Mouse (Mus musculus): ENCODE results near the gene Hist1h2be. TPM values are rescaled to one million over a fixed set of nuclear protein-coding genes. Genes with fewer than 3 reads are reported as not detected.
A peak's percentile ranks its signal among the peaks of the same experiment; 100 is the strongest.

Hist1h2be gene
- 1.5 and 2.5 TPM in 2 replicates for polyA plus RNA-seq (2015; fragmentation: Nextera tagmentation; extraction: Ambion mirVana)

DNA sequence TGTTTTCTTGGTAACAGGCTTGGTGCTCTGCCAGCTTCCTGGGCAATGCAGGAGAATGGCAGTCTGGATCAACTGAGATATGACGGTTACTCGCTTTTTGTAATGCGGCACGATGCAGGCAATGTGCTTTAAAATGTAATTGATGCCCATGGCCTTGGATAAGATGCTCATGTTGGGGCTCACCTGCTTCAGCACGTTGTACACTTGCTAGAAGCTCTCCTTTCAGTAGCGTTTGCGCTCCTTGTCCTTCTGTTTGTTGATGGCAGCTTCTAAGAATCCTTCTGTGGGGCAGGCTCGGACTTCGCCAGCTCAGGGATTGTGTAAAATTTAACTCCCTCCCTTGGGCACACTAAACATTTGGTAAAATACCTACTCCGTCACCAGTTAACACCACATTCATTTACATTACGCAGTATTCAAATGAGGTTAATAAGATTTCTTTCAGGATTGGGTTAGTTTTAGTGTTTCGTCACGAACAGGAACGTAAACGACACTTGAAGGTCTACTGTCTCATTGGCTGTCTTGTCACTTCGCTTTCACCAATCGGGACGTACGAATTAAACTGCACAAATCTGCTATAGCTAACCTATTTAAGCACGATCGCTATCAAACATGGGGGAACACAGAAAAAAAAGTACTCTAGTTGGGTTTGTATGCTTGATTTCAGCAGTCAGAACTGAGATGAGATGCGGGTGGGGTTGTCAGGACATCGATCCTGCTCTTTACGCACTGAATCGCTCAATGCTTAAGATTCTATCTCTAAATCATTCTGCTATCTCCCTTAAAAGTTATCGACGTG is at the start of gene Hist1h2be:
Gene Hist1h2be, minus strand, starts transcription at position 392 of the 799 bp plus-strand sequence.
- DNase-seq (ENCODE audit: low spot score): peak; percentile 91

DNA sequence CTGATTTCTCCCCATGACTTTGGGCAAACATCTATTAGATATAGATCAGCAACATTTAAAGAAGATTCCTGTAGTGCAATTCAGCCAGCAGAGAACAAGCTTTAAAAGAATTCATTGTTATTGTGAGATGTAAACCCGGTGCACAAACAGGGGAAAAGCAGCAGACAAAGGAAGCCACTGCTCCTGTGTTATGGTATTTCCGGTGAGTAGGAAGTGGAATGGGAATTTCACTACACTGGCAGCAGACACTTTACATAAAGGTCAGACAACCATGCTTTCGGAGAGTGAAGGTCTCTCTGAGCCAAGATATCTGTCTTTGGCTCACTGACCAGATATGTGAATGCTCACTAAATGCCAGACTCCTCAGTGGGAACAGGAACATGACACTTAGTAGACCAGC is 41.6 kb upstream of the Hist1h2be start:
- DNase-seq (ENCODE audit: low spot score): no peak

DNA sequence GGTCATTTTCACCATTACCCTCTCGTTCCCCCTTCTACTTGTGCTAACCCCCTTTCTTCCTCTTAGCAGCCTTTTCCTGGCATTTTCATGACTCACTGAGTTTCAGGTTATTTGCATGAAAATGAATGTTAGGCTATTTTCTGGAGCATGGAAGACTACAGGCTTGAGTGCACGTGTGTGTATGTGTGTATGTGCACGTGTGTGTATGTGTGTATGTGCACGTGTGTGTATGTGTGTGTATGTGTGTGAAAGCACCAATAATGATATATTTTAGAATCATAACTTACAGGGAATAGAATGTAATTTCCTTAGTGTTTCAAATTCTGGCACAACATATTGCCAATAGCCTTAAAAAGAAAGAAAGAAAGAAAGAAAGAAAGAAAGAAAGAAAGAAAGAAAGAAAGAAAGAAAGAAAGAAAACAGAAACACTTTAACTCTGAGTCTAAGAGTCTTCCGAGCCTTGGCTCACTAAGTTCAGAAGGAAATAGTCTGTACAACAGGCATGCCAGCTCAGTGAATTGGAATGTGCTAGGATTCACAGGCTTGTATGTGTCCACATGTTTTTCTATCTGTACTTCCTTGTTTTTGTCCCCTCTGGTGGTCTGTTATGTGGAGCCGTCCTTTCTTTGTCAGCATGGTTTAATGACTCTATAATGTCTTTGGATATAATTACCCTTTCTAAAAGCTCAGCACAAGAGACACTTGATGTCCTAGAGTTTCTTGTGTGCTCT is 38.9 kb upstream of the Hist1h2be start:
- DNase-seq (ENCODE audit: low spot score): no peak

DNA sequence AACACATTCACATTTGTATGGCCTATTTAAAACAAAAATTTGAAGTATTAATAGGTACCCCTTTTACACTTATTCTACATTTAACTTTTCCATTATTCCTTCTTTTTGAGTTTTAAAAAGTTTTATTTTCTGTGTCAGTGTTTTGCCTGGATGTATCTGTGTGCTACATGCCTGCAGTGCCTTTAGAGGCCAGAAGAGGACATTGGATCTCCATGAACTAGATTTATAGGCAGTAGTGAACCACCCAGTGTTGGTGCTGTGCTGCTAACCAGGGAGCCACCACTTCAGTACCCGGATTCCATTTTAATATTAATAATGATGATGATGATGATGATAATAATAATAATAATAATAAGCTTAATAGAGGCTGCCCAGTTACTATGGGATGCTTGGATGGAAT is 9.7 kb upstream of the Hist1h2be start:
- peak; percentile 27 for DNase-seq (ENCODE audit: low spot score)

DNA sequence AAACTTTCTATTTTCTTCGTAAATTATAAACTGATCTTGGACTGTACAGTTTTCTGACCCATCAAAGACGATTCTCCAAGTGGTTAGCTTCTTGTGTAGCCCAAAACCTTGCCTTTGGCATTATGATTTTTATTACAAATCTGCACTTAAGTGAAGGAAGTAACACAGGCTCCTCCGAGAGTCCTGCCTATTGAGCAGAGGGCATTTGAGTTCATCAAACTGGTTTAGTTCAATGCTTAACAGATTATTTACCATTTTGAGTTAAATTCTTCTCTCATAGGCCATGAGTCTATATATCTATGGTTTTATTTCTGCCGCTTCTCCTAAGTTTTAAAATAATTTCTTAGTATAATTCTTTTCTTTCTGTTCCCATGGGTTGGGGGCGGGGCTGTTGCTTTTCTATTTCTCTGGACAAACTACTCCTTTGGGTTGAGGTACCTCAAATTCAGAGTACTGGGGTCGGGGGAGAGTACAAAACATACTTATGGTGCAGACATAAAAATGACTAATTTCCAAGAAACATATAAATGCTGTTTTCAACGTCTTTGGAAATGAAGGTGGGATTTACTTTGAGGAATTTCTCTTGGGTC is 2.0 kb upstream of the Hist1h2be start:
- no peak for DNase-seq (ENCODE audit: low spot score)

DNA sequence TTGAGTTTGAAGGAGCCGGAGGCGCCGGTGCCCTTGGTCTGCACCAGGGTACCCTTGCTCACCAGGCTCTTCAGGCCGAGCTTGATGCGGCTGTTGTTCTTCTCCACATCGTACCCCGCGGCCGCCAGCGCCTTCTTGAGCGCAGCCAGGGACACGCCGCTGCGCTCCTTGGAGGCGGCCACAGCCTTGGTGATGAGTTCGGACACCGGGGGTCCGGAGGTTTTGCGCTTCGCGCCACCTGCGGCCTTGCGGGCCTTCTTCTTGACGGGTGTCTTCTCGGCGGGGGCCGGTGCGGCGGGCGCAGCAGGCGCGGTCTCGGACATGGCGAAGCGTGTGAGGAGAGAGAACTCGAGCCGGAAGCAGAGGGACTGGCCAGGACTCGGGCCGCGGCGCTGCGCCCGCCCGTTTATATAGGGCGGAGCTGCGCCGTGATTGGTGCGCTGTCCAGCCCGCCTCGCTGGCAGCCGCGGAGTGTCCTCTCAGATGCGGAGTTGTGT is 1.3 kb upstream of the Hist1h2be start, which contains the start of gene Hist1h1e:
Gene Hist1h1e, minus strand, starts transcription at position 384 of the 497 bp plus-strand sequence.
- peak; percentile 85 for DNase-seq (ENCODE audit: low spot score)

DNA sequence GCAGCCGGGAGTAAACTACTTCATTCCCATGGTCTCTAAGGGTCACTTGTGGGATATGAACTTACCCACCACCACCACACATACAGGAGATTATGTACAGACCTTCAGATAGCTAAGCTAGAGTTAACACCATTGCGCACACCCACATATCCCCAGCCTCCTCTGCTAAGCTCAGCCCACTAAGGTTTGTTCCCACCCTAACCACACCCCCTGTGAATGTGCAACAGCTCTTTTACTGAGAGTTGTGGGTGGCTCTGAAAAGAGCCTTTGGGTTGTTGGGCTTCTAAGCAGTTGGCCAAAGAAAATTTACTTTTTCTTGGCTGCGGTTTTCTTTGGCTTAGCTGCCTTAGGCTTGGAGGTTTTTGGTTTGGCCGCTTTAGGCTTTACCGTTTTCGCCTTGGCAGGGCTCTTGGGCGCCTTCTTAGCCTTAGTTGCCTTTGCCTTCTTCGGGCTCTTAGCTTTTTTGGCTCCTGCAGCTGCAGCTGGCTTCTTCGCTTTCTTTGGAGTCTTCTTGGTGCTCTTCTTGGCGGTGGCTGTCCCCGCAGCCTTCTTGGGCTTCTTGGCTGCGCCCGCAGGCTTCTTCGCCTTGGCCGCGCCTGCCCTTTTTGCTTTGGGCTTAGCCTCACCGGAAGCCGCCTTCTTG is 729 bp upstream of the Hist1h2be start:
- DNase-seq (ENCODE audit: low spot score): peak; percentile 86

DNA sequence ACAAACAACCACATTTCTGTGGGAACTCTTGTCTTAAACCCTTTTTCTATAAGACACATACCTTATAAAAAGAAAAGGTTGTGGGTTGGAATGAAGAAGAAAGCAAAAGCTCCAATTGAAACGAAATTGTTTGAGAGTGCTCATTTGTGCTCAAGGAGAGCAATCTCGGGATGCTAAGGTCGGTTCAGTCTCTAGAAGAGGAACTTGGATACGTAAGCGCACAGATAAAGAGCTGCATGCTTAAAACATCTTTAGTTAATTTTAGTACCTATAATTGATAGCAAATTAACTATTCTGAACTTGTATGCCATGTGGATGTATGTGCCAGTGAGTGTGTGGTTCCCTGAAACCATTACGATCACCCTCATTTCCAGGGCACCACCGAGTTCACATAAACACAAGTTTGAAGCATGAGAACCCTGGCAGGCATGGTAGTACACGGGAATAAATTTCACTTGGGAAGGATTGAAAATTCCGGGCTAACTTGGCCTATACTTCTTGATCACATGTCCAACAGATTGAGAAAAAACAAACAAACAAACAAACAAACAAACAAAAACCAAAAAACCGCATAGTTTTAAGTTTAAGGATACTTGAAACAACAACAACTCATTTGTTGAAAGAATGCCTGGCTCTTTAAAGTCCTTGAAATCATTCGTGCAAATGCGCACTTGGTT is 730 bp downstream of the Hist1h2be start:
- peak; percentile 17 for DNase-seq (ENCODE audit: low spot score)

DNA sequence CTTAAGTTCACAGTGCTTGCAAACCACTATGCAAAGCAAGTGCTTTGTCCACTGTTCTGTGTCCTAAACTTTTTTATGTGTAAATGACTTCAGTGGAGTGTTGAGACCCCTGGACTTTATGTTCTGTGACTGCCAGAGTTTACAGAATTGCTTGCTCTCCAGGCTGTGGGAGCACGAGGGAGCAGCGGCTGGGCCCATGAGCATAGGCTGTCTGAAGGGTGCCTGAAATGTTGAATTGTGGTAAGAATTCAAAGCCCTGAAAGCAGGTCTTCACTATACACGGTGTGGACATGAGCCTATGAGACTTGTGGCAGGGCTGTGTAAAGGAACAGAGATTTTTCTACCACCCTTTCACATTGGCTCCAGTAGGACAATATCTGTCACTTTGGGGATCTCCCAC is 9.3 kb downstream of the Hist1h2be start:
- DNase-seq (ENCODE audit: low spot score): no peak

DNA sequence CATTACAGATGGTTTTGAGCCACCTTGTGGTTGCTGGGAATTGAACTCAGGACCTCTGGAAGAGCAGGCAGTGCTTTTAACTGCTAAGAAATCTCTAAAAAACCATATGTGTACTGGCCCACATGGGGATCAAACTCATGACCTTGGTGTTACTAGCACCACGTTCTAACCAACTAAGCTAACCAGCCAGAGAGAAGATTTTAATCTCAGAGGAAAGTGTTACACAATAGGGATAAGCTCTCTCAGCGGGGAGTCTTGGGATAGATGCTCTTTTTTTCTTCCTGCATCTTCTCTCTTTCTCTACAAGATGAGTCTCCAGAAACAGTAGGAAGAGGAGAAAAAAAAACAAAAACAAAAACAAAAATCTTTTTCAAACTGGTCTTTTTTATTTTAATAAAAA is 10.5 kb downstream of the Hist1h2be start:
- DNase-seq (ENCODE audit: low spot score): no peak

DNA sequence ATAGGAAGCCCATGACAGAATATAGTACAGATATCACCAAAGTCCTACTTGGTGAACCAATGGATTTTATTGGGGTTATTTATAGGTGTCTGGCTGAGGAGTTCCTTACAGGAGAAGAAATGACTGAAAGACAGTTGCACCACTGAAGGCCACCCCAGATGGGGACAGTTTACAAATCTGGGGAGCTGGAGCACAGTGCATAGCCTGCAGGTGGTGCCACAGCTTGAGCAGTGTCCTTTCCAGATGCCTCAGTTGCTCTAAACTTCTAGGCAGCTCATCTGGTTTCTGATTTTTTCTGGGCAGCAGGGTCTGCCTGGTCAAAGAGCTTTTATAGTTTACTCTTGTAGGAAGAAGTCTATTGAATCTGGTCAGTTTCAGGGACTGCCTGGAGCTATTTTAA is 11.1 kb downstream of the Hist1h2be start:
- DNase-seq (ENCODE audit: low spot score): no peak

DNA sequence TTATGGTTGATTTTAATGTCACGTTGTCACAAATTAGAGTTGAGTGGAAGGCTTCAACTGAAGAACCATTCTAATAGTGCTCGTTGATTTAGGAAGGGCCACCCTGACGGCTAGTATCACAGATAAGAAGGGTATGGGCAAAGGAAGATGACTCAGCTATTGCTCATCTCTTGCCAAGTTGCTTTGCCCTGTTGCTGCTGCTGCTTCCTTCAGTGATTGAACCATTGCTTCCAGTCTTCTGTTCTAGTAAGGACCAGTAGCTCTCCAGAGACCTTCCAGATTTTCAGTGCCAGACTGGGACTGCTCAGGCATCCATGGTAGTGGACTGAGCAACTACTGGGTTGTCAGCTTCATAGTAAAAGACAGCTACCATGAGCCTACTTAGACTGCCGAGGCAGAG is 11.7 kb downstream of the Hist1h2be start:
- no peak for DNase-seq (ENCODE audit: low spot score)

DNA sequence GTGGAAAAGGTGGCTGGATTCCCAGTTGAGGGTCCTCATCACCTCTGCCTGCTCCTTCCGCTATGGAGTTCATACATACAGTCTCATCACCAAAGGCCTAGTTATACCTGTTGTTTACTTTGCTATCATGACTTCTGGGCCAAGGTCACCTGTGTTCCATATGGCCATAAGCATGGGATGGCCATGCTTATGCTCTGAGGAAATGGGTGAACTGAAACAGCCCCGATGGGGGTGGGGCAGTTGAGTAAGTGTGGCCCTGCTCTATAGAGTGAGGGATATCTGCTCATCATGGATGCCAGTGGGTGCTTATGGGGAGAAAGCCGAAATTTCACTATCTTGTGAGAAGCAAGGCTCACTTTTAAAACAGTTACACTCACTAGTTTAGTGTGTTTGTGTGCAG is 15.9 kb downstream of the Hist1h2be start:
- DNase-seq (ENCODE audit: low spot score): no peak

DNA sequence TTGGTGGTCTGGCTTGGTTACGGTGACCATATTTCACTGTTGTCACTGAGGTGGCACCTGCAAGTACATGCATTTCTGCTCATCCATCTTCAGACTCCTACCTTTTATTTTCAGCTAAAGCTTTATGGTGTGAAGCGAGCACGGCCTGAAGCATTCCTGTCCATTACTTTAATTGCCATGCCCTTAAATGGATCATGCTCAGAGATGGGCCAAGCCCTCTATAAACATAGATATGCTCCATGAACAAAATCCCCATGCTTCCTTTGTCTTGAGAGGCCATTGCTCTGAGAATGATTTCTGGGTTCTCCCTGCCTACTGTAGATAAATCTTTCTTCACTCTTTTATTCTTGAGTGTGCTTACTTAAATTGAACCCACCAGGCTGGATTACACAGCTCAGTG is 16.5 kb downstream of the Hist1h2be start:
- no peak for DNase-seq (ENCODE audit: low spot score)

DNA sequence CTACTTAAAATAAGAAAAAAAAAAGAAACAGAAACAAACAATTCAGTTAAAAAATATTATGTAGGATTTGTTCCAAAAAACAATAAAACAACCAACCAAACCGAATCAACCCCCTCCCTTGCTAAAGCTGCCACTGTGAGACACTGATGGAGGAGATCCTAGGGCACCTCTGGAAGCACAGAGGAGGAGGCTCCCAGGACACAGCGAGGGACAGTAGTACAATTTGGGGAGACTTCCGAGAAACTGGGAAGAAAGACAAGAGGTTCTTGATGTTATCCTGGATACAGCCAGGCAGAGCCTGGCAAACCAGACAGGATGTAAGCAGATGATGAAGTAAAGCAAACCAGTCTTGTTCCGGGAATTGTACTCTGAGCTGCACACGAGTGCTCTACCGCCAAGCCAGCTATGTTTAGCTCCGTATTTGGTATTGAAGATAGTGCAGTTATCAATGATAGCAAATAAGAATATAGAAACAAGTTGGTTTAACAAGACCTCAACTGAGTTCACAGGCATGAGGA is 17.7 kb downstream of the Hist1h2be start:
- no peak for DNase-seq (ENCODE audit: low spot score)

DNA sequence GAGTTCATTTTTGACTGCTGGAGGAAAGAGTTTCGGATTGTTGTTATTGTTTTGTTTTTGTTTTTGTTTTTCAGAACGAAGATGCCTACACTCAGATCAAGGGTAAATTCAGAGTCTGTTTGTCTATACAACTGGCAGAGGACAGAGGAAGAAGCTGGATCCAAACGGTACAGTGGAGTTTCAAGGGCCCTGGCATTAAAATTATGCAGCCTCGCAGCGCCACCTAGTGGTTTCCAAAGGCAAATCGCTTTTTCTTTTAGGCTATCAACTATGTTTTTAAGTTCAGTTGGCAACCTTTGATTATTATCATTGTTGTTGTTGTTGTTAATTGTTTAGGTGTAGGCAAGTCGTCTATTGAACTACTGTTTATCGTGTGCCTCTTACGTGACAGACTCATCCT is 23.0 kb downstream of the Hist1h2be start:
- peak; percentile 83 for DNase-seq (ENCODE audit: low spot score)

DNA sequence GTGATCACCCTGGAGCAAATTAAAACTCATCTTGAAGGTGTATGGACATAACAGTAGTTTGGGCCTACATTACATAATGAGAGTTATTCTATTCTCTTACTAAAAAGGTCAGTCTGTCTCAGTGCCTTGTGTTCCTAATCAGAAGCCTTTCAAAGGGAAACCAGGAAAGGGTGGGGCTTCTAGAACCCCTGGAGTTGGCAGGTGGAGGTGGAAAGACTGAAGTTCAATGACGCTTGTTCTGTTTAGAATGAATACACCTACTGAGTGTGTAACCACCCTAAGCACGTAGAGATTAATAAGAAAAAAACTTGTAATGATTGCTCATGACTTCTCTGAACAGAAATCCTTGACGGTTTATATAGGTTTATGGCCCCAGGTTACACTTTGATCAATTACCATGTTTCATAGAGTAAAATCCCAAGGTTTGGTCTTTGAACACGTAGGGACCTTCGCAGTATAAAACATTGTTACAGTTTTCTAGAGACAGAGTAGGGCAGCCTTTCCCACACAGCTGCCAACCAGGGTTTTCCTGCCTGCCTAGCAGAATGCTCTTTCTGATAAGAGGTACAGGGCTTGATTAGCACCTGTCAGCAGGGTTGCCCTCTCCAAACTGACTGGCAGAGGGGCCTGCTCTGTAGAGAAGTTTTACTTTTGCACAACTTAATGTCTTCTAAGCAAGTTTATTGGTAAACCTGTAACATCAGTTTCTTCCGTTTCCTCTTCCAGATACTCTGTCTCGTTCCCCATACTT is 25.1 kb downstream of the Hist1h2be start:
- no peak for DNase-seq (ENCODE audit: low spot score)

DNA sequence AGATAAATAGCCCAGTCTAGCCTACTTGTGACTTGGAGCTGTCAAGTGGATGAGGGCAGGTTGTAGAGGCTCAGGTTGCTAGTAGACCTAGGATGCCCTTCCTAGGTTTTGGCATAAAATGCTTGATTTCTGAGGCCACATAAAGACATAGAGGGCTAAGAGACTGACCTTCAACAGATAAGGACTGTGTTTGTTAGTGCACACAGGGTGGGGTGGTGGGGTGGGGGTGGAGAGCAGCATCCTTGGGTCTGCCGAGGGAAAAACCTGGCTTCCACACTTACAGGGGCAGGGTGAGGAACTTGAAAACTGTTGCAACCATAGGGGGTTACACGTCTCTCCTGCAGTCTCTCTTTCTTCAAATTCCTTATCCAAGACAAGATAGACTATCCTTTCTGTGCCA is 25.7 kb downstream of the Hist1h2be start:
- DNase-seq (ENCODE audit: low spot score): no peak

DNA sequence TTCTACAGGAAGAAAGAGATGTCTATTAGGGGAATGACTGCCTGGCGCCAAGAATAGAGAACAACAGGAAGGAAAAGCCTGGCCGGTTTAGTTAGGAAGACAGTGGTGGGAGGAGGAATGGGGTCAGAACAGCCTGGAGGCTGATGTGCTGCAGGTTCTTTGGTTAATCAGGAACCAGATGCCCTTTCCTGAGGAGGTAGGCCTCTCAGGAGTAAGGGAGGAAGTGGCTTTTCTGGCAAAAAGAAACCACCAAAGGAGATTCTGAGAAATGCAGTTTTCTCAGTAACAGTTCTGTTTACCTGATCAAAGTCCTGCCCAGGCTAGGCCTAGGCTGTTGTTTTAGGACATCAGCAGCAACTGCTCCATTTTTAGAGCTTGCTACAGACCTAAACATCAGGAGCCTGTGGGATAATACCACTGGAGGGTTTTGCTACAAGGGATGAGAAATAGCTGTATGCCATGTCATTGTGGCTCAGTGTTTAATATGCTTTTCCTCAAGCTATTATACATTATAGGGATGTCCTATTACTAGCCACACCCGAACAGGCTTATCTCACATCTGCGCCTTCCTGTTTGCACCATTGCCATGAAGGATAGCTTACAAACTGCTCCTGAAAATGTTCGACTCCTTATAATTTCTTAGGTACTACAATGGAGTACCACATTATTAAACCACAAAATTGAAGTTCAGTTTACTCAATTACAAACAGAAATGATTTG is 27.7 kb downstream of the Hist1h2be start:
- DNase-seq (ENCODE audit: low spot score): peak; percentile 28
